Mouse (Mus musculus) heart, postnatal 14 days (tissue): Measurements from ENCODE around the gene Cuedc2. TPM values are rescaled to one million over a fixed set of nuclear protein-coding genes. Genes with fewer than 3 reads are reported as not detected.

Experiments
- DNase-seq, 2 experiments: peaks; one replicate each; pipeline ENCODE4 v3.0.0; 2021 to 2022
- intact Hi-C: fragments of 180-260 bp; cut with DNase I; formaldehyde crosslinking; loops from one replicate; pipeline ENCODE4 v1.15.1; 2025
- total RNA-seq, 2 experiments: library from RNA; stranded (reverse); gene quantifications; 2 replicates each; pipeline ENCODE4 v1.2.3; 2021

The Cuedc2 gene
- total RNA-seq, 2 experiments from 2014 or later, result 88.0 to 89.6 TPM

DNA sequence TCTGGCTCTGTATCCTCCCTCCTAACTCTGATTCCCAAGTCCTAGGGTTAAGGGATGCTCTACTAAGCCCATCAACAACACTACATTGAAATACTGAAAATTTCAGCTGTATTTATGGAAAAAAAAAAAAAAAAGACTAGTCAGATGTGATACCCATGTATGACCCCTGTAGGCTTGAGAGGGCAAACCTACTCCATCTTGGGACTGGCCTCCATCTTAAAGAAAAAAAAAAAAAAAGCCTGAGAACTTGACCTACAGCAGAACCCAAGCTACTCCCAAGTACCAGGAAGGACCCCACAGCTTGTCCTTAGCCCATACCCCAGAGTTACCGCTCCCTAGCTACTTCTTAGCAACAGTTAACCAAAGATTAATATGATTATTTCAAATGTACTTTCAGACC is 8.6 kb upstream of the Cuedc2 start:
- intact Hi-C loops, result no loop called here
- DNase-seq, result no peak

DNA sequence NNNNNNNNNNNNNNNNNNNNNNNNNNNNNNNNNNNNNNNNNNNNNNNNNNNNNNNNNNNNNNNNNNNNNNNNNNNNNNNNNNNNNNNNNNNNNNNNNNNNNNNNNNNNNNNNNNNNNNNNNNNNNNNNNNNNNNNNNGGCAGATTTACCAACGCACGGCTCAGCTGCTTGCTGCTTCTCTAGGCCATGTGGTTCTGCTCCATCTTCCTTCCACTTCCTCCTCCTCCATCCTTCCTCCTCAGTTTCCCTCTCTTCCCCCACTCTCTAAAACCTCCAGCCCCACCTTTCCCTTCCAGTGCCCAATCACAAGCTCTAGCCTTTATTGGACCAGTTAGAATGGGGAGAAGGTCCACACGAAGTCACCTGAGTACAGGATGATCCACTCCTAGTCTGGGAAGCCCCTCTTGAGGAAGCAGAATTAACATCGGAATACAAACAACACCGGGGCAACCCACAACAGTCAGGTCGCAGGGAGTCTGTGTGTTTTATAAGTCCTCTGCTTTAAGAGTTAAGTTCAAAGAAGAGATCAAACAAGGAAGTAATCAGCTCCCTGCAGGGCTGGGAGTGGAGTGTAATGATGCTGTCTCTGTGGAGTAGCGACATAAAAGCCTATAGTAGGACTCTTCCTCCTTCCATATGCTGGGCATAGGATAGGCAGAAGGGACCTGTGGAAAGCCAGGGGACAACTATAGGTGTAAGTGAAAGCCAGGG is 6.4 kb upstream of the Cuedc2 start:
- DNase-seq, result no peak
- intact Hi-C loops, result no loop called here

DNA sequence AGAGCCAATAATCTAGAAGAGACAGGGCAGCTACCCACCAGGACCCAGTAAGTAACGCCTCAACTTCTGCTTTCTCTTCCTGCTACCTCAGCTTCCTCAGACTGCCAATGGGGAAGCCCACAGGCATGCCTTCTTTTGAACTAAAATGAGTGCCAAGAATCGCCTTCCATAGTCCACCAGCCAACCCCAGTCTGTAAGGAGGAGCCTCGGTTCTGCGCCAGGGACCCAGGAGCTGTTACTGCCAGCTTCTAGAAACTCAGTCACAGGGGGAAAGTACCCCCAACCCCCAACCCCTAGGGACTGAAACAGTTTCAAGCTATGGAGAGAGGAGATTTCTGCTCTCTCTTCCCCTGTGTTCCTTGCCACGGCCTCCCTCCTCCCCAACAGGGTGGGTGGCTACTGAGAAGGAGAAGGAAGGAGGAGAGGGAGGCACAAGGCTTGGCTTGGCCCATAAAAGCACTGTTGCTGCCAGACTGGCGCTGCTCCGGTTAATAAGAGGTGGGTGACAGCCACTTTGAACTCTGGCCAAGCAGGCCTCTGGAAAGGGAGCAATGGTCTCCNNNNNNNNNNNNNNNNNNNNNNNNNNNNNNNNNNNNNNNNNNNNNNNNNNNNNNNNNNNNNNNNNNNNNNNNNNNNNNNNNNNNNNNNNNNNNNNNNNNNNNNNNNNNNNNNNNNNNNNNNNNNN is 927 bp upstream of the Cuedc2 start:
- intact Hi-C loops, result loop anchor here (1.0 to 5.0 kb wide), 3 partner anchors 15 to 108 kb away; no protein-coding TSS in a partner anchor
- peak; percentile 69 to 74 for DNase-seq

DNA sequence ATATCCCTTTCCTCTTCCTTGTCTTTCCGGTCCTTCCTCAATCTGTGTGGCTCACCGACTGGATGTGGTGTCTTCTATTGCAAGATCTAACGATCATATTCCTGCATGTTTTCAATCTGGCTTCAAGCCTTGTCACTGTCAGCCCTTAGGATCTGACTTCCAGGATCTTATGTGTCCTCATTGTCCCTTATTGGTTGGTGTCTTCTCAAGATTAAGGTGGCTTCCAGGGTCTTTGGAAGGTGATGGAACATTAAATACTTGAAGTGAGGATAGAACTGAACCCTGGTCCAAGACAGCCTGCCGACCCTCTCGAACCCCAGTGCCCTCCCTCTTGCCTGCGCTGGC is 412 bp upstream of the Cuedc2 start:
- no peak for DNase-seq
- intact Hi-C loops, result loop anchor here (1.0 to 5.0 kb wide), 3 partner anchors 16 to 108 kb away; no protein-coding TSS in a partner anchor

DNA sequence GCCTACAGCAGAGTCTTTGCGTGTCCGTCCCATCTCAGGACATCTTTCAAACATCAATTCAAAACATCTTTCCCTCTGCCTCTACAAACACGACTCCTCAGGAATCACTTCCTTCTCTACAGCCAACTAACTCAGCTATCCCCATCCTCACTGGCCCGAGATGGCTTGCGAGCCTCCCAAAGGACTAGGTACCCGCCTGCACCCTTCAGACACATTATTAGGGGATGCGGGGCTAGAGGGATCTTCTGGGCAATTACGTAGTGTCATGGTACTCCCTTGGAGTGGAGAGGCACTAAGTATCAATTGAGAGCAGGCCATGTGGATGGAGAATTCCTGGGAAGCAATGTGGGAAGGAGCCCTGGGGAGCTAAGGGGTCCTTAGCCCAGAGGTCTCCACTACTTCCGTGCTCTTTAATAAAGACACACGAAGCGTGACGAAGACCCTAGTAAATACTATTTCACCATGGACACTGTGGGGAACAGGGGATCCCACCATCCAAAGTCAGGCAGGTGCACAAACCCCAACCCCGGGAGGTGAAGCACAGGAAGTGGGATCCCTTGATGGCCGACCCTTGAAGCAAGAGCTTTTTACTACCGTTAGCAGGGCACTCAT is 677 bp downstream of the Cuedc2 start:
- DNase-seq, result no peak
- intact Hi-C loops, result loop anchor here (2.0 to 5.0 kb wide), 2 partner anchors 17 to 109 kb away; no protein-coding TSS in a partner anchor

DNA sequence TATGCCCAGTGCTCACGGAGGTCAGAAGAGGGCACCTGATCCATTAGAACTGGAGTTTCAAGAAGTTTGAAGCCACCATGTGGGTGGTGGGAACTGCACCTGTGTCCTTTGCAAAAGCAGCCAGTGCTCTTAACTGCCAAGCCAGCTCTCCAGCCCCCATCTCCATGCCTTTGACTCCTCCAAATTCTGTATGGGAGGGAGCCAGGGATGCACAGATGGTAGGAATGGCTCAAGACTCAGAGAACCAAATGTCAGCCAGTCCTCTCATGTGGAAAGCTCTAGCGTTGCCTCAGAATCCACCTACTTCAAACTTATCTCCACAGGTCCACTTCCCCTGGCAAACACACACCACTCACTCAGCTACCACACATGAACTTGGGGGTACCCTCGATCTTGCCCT is 4.6 kb downstream of the Cuedc2 start:
- intact Hi-C loops, result no loop called here
- DNase-seq, result no peak

DNA sequence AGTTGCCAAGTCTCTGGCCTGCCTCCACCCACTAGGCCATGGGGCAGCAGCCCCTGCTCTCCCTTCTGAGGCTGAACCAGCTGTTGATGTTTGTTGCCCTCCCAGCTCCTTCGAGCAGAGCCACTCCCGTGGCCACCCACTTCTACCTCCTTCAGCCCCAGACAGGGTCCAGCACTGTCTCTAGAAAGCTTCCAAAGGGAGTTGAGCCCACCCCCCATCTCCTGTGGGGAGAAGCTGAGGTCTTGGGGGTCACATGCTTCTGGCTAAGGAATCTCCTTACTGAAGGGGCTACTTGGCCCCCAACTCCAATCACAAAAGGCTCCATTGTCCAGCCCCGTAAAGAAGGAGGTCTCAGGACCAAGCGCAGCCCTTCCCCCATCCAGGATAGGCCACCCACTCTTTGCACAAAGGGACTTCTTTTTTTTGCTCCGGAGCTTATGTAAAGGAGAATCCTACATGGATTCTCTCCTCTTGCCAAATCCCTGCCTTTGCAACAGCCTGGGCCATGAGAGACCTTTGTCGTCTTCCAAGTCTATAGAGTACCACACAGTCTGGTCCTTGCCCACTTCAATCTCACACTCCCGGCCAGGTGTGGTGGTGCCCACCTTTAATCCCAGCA is 5.7 kb downstream of the Cuedc2 start:
- intact Hi-C loops, result no loop called here
- DNase-seq, result no peak

DNA sequence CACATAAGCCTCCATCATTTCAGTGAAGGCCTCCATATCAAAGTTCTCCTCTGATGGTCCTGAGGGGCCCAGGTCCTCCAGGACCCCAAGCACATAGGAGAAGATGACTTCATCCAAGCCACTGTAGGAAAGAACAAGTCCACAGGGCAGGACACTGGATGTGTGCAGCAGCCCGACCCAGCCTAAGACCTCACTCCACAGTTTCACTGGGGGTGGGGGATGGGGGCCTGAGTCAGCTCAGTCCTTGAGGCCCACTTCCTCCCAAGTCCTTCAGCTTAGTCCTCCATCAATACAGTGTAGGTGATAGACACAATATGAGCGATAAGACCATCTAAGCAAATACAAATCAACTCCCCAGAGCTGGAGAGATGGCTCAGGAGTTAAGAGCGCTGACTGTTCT is 6.6 kb downstream of the Cuedc2 start:
- no peak for DNase-seq
- intact Hi-C loops, result no loop called here

DNA sequence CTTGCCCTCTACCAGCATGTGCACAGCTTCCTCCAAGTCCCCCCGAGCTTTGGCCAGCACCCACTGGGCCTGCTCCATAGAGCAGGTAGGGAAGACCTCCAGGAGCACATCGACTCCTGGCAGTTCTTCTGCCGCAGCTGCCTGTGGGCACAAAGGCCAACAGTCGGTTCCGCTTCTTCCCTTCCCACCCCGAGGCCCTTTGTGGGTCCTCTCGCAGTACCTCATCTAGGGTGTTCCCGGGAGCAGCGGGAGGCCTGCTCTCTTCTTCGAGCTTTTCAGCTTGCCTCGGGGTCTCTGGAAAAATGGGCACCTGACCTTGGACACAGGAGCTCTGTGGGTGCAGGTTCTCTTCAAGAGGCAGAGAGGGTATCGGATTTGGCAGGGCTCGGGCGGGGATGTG is 7.2 kb downstream of the Cuedc2 start:
- no peak for DNase-seq
- intact Hi-C loops, result no loop called here

GRCm38 (mm10) chr19:46330696-46331095 is 7.8 kb downstream of the Cuedc2 start:
- intact Hi-C loops, result no loop called here
- DNase-seq, result no peak

- intact Hi-C loops, result no loop called here
- peak; percentile 89 to 90 for DNase-seq
Observed at GRCm38 (mm10) chr19:46329951-46330350, 8.6 kb downstream of the Cuedc2 start.

DNA sequence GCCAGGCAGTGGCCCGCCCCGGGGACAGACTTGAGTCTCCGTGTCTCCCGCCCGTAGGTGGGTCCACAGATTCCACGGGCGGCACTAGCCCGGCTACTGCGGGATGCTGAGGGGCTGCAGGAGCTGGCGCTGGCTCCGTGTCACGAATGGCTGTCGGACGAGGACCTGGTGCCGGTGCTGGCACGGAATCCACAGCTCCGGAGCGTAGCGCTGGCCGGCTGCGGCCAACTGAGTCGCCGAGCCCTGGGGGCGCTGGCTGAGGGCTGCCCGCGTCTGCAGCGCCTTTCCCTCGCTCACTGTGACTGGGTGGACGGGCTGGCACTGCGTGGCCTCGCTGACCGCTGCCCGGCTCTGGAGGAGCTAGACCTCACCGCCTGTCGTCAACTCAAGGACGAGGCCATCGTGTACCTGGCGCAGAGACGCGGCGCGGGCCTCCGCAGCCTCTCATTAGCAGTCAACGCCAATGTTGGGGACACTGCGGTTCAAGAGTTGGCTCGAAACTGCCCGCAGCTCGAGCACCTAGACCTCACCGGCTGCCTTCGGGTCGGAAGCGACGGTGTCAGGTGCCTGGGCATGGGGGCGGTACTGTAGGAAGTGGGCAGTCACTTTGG is 9.4 kb downstream of the Cuedc2 start:
- intact Hi-C loops, result no loop called here
- DNase-seq, result peak; percentile 37 to 39

GRCm38 (mm10) chr19:46328081-46329030 is 10.1 kb downstream of the Cuedc2 start, which contains the start of gene Fbxl15:
TSS of gene Fbxl15 (plus strand) at chr19:46328184.
- DNase-seq, result peak; percentile 93 to 97
- intact Hi-C loops, result no loop called here

DNA sequence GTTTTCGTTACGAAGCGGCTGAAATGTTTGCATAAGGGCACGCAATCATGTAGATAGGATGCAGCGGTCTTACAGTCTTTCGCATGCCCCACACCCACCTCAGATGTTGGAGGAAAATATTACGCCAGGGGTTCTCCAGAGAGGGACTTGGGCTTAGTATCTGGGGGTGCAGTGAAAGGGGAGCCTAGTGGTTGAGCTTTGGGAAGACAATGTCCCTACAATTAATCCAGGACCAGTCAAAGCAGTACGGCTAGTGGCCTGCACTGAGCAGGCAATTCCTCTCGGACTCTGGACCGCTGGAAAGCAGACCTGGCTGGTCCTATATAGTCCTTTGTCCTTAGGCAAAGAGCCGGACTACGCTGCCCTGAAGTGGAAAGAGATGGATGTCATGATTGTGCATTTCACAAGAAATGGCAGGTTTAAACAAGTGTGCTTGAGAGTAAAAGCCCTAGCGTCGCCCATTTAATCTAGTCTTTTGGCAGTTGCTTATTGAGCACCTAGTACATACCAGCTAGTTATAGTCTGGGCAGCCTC is 10.9 kb downstream of the Cuedc2 start:
- intact Hi-C loops, result loop anchor here (2.0 kb wide), 1 partner anchor 17 kb away; no protein-coding TSS in a partner anchor
- DNase-seq, result no peak

DNA sequence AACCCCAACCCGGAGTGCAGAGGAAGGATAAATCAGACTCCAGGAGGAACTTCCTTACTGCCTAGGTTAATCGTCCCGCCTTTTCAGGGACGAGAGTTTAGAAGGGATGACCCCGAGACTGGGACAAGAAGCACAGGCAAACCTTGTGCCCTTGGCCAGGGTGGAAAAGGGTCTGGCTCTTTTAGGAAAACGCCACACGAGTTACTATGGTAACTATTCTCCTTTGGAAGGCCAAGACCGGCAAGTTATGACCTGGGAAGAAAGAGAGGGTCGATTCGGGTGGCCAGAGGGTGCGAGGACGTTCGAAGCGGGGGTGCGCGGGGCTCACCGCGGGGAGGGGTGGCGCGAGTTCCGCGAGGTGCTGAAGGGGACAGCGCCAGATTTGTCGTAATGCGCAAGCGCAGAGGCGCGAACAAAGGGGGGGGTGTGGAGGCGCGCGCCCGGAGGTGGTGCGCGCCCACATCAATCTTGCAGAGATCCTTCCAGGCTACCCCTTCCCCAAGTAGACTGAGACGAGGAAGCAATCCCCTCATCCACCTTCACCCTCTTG is 11.7 kb downstream of the Cuedc2 start, which contains the start of gene Psd:
Psd (minus strand) TSS at position 401 of the 550 bp plus-strand sequence.
- DNase-seq, result peak; percentile 61 to 64
- intact Hi-C loops, result loop anchor here (2.0 kb wide), 1 partner anchor 16 kb away; no protein-coding TSS in a partner anchor

DNA sequence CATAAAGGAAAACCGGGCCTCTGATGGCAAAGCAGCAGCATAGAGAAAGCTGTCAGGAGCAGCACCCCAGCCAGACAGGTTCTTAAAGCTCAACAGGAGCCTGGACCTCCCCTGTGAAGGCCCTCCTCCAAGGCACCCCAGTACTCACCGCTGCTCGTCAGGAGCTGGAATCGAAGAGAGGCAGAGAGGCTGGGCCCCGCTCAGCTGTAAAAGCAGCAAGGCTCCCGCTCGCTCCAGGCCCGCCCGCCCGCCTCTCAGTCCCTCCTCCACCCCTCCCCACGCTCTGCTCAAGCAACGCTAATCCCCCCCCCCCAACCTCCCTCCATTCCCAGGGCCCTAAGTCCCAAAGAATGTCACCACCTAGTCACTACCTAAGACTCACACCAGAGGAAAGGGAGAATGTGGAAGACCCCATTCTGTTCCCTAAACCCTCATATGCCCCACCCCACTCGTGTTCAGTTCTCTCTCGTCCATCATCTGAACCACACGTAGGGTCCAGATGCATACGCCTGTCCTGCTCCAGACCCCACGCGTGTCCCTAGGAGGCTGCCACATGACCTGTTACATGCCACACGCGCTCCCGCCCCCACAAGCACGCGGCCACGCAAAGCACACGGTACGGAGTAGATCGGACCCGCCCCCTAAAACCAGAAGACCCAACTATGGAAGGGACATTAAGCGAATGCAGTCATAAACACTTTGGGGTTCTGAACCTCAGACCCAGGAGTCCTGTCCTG is 12.3 kb downstream of the Cuedc2 start:
- intact Hi-C loops, result loop anchor here (2.0 kb wide), 1 partner anchor 15 kb away; no protein-coding TSS in a partner anchor

DNA sequence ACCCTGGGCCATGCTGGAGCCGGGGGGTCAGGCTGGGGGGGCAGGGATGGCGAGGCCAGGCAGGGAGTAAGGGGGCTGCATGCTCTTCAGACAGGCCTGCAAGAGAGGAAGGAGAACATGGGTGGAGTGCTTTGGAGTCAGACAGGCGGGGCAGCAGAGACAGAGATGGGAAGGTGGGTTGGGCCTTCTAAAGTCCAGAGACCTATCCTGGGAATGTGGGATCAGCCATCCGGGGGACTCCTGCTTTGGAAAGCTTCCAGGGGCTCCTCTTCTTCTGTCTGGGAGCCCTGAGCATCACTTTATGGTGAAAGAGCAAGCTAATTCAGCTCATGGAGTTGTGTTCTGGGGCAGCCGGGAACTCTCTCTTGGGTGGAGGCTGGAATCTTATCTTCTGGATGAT is 13.6 kb downstream of the Cuedc2 start:
- DNase-seq, result no peak
- intact Hi-C loops, result no loop called here

More for the DNA sequence above, 12.3 kb downstream of the Cuedc2 start:
- DNase-seq, result no peak

- intact Hi-C loops, result no loop called here
Observed at GRCm38 (mm10) chr19:46324366-46324765, 14.1 kb downstream of the Cuedc2 start.

More at GRCm38 (mm10) chr19:46324366-46324765, 14.1 kb downstream of the Cuedc2 start:
- DNase-seq, result no peak
